Mouse (Mus musculus) lung, adult 10 weeks (tissue): ENCODE results near the gene Slc35b2. TPM values are rescaled to one million over a fixed set of nuclear protein-coding genes. Genes with fewer than 3 reads are reported as not detected.

Experiments used
- polyA plus RNA-seq: library from polyadenylated mRNA; stranded (reverse); fragments of 350-450 nt; fragmentation: Illumina TruSeq; extraction: RNeasy Lipid Tissue Mini Kit (QIAGEN cat#74804); gene quantifications from one replicate; pipeline ENCODE4 v1.2.3, GENCODE M21; 2014; ENCODE audit warnings: low read depth, low replicate concordance; ENCODE audit not compliant: insufficient read depth

Gene Slc35b2
- 41.1 TPM for polyA plus RNA-seq

DNA sequence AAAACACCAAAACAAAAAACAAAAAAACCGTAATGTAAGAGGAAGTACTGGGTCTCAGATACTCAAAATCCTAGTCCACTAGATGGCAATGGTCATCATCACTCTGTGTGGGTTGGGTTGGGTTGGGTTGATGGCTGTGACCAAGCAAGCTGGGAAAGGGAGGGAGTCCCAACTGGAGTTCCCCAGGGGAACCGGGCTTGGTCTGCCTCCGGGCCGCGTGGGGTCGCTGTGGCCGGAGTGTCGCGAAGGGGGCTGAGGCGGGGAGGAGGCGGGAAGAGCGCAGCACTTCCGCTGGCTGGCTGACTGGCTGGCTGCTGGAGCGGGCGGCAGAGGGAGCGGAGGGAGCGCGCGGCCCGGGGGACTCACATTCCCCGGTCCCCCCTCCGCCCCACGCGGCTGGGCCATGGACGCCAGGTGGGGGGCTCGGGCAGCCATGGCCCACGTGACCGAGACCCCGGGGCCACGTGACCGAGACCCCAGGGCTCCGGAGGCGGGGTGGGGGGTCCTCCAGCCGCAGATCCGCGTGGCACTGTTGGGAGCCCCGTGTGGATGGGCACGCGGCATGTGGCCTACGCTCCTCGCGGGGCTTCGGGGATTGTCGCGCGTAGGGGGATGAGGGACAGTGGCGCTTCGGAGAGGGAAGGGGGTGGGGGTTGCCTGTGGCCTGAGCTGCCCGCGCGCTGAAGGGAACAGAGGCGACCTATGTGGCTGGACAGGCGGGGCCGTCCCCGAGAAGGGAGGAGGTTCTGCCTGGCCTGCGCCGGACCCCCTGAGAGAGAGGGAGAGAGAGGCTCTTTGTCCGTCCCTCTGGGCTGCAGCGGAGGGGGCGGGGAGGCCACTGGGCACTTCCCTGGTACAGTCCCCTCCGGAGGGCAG, at the start of gene Slc35b2:
Slc35b2 (plus strand) TSS at position 220 of the 876 bp plus-strand sequence.

DNA sequence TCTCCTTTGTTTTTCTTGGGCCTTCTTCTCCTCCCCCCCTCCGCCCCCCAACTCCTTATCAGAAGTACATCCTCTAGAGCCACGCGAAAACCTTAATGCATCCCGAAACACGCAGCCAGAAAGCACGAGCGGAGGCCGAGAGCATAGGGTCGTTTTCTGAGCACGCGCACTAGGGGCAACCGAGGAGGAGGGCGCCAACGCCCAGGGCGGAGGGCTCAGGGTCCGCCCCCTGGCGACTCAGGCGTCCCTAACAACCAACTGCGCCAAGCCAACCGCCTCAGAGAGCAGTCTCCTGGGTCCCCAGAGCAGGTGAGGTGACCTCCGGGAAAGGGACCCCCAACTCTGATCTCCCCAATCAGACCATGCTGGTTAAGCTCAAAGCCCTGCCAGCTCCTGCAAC, 40.4 kb upstream of the Slc35b2 start, which contains the start of gene Tcte1:
Tcte1 (plus strand) TSS at position 172 of the 400 bp plus-strand sequence.

DNA sequence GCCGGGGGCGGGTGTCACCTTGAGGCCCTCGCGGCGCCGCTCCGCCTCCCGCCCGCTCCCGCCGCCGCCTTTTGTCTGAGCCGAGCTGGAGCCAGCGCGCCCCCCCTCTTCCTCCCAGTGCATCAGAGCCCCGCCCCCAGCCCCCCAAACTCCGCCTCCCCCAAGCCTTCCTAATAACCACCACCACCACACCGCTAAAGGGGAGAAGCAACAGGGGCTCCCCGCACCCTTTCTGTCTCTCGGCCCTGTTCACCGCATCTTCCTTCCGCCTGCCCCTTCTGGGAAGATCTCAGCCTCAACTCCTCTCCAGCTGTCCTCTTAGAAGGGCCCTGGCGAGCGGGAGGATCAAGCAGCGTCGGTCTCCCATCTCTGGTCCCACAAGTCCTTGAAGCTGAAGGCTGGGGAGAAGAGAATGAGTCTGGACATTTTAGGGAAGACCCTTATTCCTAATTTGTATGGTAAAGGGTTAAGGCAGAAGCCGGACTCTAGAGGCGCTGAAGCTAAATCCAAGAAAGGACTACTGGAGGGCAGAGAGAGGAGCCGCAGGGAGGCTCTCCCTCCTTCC, 14.0 kb upstream of the Slc35b2 start, which contains the start of gene Tmem151b:
Tmem151b (minus strand) TSS at position 61 of the 565 bp plus-strand sequence.

DNA sequence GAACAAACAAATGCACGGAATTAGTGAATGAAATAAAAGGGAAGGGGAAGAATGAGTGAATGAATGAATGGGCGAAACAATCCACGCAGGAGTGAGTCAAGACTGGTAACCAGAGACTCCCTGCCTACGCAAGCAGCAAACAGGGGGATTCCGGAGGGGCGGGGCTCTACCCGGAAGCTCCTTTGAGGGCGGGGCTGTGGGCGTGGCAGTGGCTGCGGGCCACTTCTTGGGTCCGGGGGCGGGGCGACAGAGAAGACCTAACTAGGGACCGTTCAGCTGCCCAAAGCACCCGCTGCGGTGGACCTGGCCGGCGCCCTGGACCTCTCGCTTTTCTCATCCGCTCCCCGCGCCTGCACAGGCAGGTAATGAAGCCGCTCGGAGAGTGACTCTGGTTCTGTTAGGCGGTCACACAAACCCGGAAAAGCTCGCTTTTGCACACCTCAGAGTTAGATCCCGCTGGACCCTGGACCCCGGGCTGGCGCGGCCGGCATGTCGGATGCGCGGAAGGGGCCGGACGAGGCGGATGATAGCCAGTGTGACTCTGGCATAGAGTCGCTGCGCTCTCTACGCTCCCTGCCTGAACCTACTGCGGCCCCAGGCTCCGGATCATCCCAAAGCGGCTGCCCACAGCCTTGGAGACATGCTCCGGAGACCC, 8.1 kb upstream of the Slc35b2 start, which contains the start of gene Nfkbie:
Nfkbie (plus strand) TSS at position 252 of the 655 bp plus-strand sequence.

DNA sequence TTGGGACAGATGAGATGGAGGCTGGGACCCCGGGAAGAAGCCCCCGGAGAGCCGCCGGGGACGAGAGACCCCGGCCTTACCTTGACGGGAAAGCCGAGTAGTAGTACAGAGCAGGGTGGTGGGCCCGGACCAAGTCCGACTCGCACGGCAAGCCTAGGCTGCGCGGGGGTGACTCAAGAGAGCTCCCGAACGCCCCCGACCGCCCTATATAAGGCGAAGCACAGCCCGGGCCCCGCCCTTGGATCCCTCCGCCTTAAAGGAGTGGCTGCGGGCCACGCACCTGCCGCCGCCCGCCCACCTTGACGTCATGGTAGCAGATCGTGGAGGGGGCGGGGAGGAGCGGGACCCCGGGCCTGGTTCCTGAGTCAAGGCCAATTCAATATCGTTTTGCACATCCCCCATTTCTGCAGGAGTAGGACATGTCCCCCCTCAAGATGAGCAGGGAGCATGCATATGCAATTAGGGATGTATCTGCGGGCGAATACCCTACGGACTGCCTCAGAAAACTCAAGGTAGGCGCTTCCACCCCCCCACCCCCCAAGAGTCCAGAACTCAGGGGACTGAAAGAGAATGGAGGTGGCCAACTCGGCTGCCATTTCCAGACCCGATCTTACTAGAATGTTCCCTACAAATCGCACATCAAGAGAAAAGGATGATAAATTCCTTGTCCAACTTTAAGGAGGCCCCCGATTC, 9.6 kb downstream of the Slc35b2 start, which contains the start of gene Hsp90ab1:
Hsp90ab1 (minus strand) TSS at position 185 of the 693 bp plus-strand sequence.

DNA sequence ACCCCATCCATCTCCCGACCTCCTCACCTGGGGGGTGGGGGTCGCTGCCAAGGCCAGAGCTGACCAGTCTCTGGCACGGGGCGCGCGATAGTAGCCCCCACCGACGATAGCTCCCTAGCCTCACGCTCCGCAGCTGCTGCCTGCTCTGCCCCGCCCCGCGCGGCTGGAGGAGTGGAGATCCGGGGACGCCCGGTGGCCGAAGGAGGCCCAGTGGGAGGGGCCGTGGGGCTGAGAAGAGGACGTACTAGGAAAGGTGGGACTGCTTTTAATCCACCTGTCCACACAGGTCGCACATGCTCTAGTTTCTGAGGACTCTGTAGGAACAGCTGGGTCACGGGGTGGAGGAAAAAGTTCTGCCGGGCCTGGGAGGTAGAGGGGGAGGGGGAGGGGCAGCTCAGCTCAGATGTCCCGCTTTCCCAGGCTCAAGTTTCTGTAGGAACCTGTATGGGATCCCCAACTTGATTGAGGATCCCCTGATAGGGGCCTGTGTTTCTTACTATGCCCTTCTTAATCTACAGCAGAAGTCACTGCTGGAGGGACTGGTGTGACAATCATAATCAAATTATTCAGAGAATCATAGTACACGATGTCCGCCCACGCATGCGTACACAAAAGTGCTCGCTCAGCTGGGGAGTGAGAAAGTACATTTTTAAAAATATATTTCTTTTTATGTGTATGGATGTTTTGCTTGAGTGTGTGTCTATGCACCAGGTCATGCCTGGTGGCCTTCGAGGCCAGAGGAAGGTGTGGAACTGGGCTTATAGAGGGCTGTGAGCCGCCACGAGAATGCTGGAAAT, 36.0 kb downstream of the Slc35b2 start, which contains the start of gene Slc29a1:
Slc29a1 (minus strand) TSS at position 161 of the 797 bp plus-strand sequence.

DNA sequence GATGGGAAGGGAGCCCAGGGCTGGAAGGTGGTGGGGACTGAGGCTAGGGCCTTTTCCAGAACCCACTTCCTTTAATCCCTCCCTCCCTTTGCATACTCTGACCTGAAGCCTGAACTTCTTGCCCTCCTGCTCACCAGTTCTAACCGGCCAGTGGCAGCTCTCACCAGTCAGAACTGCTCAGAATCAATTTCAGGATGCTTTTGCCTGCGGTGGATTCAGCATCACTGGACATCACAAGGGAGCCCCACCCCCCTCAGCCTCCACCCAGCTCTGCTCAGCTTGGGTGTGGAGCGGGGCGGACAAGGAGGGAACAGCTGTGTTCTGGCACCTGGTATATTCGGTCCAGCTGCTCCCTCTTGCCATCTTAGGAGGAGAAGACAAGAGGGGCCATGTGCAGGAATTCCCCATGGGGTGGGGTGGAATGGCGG, 38.2 kb downstream of the Slc35b2 start, which contains the start of gene Mymx:
Mymx (minus strand) TSS at position 226 of the 428 bp plus-strand sequence.

Other genes with a start within 250 kb of the Slc35b2 start
- 20.7 TPM for gene Cdc5l, start 130.1 kb upstream of the Slc35b2 start, polyA plus RNA-seq
- gene Spats1, start 88.5 kb upstream of the Slc35b2 start, polyA plus RNA-seq = not detected
- gene Aars2, start 57.0 kb upstream of the Slc35b2 start, polyA plus RNA-seq = 4.0 TPM
- gene Tcte1, start 40.4 kb upstream of the Slc35b2 start, polyA plus RNA-seq = 3.3 TPM
- gene Tmem151b, start 14.2 kb upstream of the Slc35b2 start, polyA plus RNA-seq = not detected
- gene Nfkbie, start 8.2 kb upstream of the Slc35b2 start, polyA plus RNA-seq = 5.7 TPM
- gene Hsp90ab1, start 9.4 kb downstream of the Slc35b2 start, polyA plus RNA-seq = 638 TPM
- gene Slc29a1, start 35.7 kb downstream of the Slc35b2 start, polyA plus RNA-seq = 66.9 TPM
- not detected for gene Mymx, start 38.2 kb downstream of the Slc35b2 start, polyA plus RNA-seq
- 0.45 TPM for gene Capn11, start 95.5 kb downstream of the Slc35b2 start, polyA plus RNA-seq
- 159 TPM for gene Mrpl14, start 122.4 kb downstream of the Slc35b2 start, polyA plus RNA-seq
- gene Tmem63b, start 123.0 kb downstream of the Slc35b2 start, polyA plus RNA-seq = 29.4 TPM
- not detected for gene 1600014C23Rik, start 170.0 kb downstream of the Slc35b2 start, polyA plus RNA-seq